Mouse (Mus musculus) forebrain, embryonic 10.5 days (tissue): ENCODE data around the gene Spryd4. TPM values are rescaled to one million over a fixed set of nuclear protein-coding genes. Genes with fewer than 3 reads are reported as not detected.
"Not testable (repeated sequence)": the region's sequence is repeated elsewhere in the genome, so short reads cannot be mapped to it uniquely, and the experiment has no call there.

Experiments
- DNase-seq: peaks from one replicate; pipeline ENCODE4 v3.0.0-alpha.2; 2017; ENCODE audit warnings: low spot score; ENCODE audit errors: extremely low spot score
- H3K27ac ChIP-seq: fragments of 300-500 bp; sonication (generic); 2 replicates; pipeline ENCODE4 v1.5.1; 2016; ENCODE audit warnings: mild to moderate bottlenecking
- H3K27me3 ChIP-seq: fragments of 300-500 bp; sonication (generic); 2 replicates; pipeline ENCODE4 v1.6.1; 2016; ENCODE audit warnings: mild to moderate bottlenecking; ENCODE audit not compliant: poor library complexity, severe bottlenecking
- H3K36me3 ChIP-seq: fragments of 300-500 bp; sonication (generic); replicated peaks from 2 replicates; pipeline ENCODE4 v1.6.1; 2016; ENCODE audit warnings: mild to moderate bottlenecking, moderate library complexity
- H3K4me1 ChIP-seq: fragments of 300-500 bp; sonication (generic); 2 replicates; pipeline ENCODE4 v1.6.1; 2016
- H3K4me3 ChIP-seq: fragments of 300-500 bp; sonication (generic); 2 replicates; pipeline ENCODE4 v1.5.1; 2016; ENCODE audit warnings: mild to moderate bottlenecking, moderate library complexity
- H3K9me3 ChIP-seq: fragments of 300-500 bp; sonication (generic); 2 replicates; pipeline ENCODE4 v1.6.1; 2016; ENCODE audit warnings: mild to moderate bottlenecking, moderate library complexity
- WGBS: fragments of 180-500 bp; shearing (Covaris S2); methylation state at CpG from one replicate; pipeline ENCODE4 v1.1.7; 2016; 5-methylcytosine and 5-hydroxymethylcytosine counted together
- polyA plus RNA-seq: library from polyadenylated mRNA; unstranded; fragments of >200 nt; fragmentation: Nextera tagmentation; extraction: Ambion mirVana; gene quantifications from 2 replicates; pipeline ENCODE4 v1.2.1, GENCODE M21; 2016

The Spryd4 gene
- polyA plus RNA-seq, 1 experiment from 2014 or later: 29.9 TPM

GRCm38 (mm10) chr10:128171348-128171747, 40.3 kb downstream of the Spryd4 start:
- 94% methylated on average over 10 of the region's 10 CpGs for WGBS
- not testable (repeated sequence) for H3K27me3 ChIP-seq, DNase-seq, H3K27ac ChIP-seq, H3K36me3 ChIP-seq, H3K4me3 ChIP-seq, H3K9me3 ChIP-seq
- H3K4me1 ChIP-seq: peaks cover 27% of the 10 kb centered on the region

GRCm38 (mm10) chr10:128167091-128167490, 44.5 kb downstream of the Spryd4 start:
- Histone ChIP-seq H3K4me1 (0 out of 2 replicates have a peak, but pooled peaks cover 3% of the 10 kb centered on the region), H3K36me3 (peaks cover 16% of the 10 kb centered on the region), H3K4me3 (no peak overlapping the region), H3K27me3 (no peaks in the 10 kb centered on the region), H3K27ac (no peak overlapping the region), H3K9me3 (no peaks in the 10 kb centered on the region)
- no peak for DNase-seq
- 62% methylated on average over 6 of the region's 6 CpGs for WGBS

- 82% methylated on average over 3 of the region's 3 CpGs for whole genome bisulfite sequencing
Measured at GRCm38 (mm10) chr10:128165726-128166125, 45.9 kb downstream of the Spryd4 start.

More at GRCm38 (mm10) chr10:128165726-128166125, 45.9 kb downstream of the Spryd4 start:
- H3K4me1 ChIP-seq, H3K9me3 ChIP-seq, H3K4me3 ChIP-seq, H3K27ac ChIP-seq, DNase-seq, H3K27me3 ChIP-seq: not testable (repeated sequence)
- peaks cover 22% of the 10 kb centered on the region for H3K36me3 ChIP-seq

Other genes with a start within 250 kb of the Spryd4 start
- gene Hsd17b6, start 204.2 kb downstream of the Spryd4 start, polyA plus RNA-seq: not detected in 2 replicates
- gene Prim1, start 196.6 kb downstream of the Spryd4 start, polyA plus RNA-seq: 123 TPM in 2 replicates
- gene Naca, start 176.2 kb downstream of the Spryd4 start, polyA plus RNA-seq: 930 and 977 TPM in 2 replicates
- gene Ptges3, start 152.9 kb downstream of the Spryd4 start, polyA plus RNA-seq: 733 and 767 TPM in 2 replicates
- 2,314 and 2,329 TPM in 2 replicates for gene Atp5b, start 128.5 kb downstream of the Spryd4 start, polyA plus RNA-seq
- gene Baz2a, start 120.2 kb downstream of the Spryd4 start, polyA plus RNA-seq: 13.5 and 15.2 TPM in 2 replicates
- gene Rbms2, start 31.5 kb downstream of the Spryd4 start, polyA plus RNA-seq: 26.6 and 28.6 TPM in 2 replicates
- 1.5 and 2.3 TPM in 2 replicates for gene Gls2, start 17.4 kb downstream of the Spryd4 start, polyA plus RNA-seq
- gene Mip, start 14.0 kb upstream of the Spryd4 start, polyA plus RNA-seq: 0.55 and 0.69 TPM in 2 replicates
- 108 and 112 TPM in 2 replicates for gene Timeless, start 20.3 kb upstream of the Spryd4 start, polyA plus RNA-seq
- 0.81 and 1.1 TPM in 2 replicates for gene Apon, start 42.3 kb upstream of the Spryd4 start, polyA plus RNA-seq
- gene Apof, start 56.9 kb upstream of the Spryd4 start, polyA plus RNA-seq: not detected in 2 replicates
- 10.7 and 11.2 TPM in 2 replicates for gene Stat2, start 58.8 kb upstream of the Spryd4 start, polyA plus RNA-seq
- gene Il23a, start 86.9 kb upstream of the Spryd4 start, polyA plus RNA-seq: not detected in 2 replicates
- 42.1 and 45.3 TPM in 2 replicates for gene Pan2, start 91.5 kb upstream of the Spryd4 start, polyA plus RNA-seq
- 253 and 256 TPM in 2 replicates for gene Cnpy2, start 110.7 kb upstream of the Spryd4 start, polyA plus RNA-seq
- gene Cs, start 125.9 kb upstream of the Spryd4 start, polyA plus RNA-seq: 256 and 265 TPM in 2 replicates
- gene Coq10a, start 157.2 kb upstream of the Spryd4 start, polyA plus RNA-seq: 9.2 and 10.1 TPM in 2 replicates
- 11.1 and 13.1 TPM in 2 replicates for gene Ankrd52, start 165.3 kb upstream of the Spryd4 start, polyA plus RNA-seq
- gene Slc39a5, start 189.4 kb upstream of the Spryd4 start, polyA plus RNA-seq: 0.30 TPM in 1 of 2 replicates, not detected in the other
- 161 and 164 TPM in 2 replicates for gene Nabp2, start 199.7 kb upstream of the Spryd4 start, polyA plus RNA-seq
- gene Rnf41, start 199.8 kb upstream of the Spryd4 start, polyA plus RNA-seq: 40.9 and 42.9 TPM in 2 replicates
- gene Smarcc2, start 247.4 kb upstream of the Spryd4 start, polyA plus RNA-seq: 72.0 and 73.6 TPM in 2 replicates